Mouse (Mus musculus) liver, embryonic 14.5 days (tissue): ENCODE measurements around the gene Igdcc3.

Source experiments
- CTCF ChIP-seq: IDR thresholded peaks from 2 replicates; pipeline ENCODE4 v1.5.1; 2016; ENCODE audit warnings: antibody characterized with exemption, low read depth, control low read depth
- EP300 ChIP-seq: IDR thresholded peaks from 2 replicates; pipeline ENCODE4 v1.6.1; 2016; ENCODE audit warnings: antibody characterized with exemption, low read depth

GRCm38 (mm10) chr9:65195621-65195981 lies 54.6 kb downstream of the Igdcc3 start:
- TF ChIP-seq CTCF: no peak
- TF ChIP-seq EP300: no peak
